Mouse (Mus musculus) embryonic facial prominence, embryonic 11.5 days (tissue): ENCODE results near the gene Rab31. TPM values are rescaled to one million over a fixed set of nuclear protein-coding genes. Genes with fewer than 3 reads are reported as not detected.

Experiments used
- ATAC-seq: fragments of 200-750 bp; cut with Nextera tagmentation; replicated peaks from 2 replicates; pipeline ENCODE4 v1.8.0; 2017; ENCODE audit warnings: low read depth; ENCODE audit not compliant: insufficient number of reproducible peaks, low FRiP score, low TSS enrichment
- DNase-seq: peaks from one replicate; pipeline ENCODE4 v3.0.0-alpha.2; 2015; ENCODE audit warnings: low spot score
- H3K27ac ChIP-seq: fragments of 300-500 bp; sonication (generic); replicated peaks from 2 replicates; pipeline ENCODE4 v1.5.1; 2014; ENCODE audit warnings: mild to moderate bottlenecking, low read depth, low read length, control low read depth
- H3K27me3 ChIP-seq: fragments of 300-500 bp; sonication (generic); 2 replicates; pipeline ENCODE4 v1.6.1; 2014; ENCODE audit warnings: mild to moderate bottlenecking, low read length, moderate library complexity, mixed read lengths; ENCODE audit not compliant: control insufficient read depth, insufficient read depth
- H3K36me3 ChIP-seq: fragments of 300-500 bp; sonication (generic); replicated peaks from 2 replicates; pipeline ENCODE4 v1.6.1; 2014; ENCODE audit warnings: low read depth, mild to moderate bottlenecking, low read length, moderate library complexity, mixed read lengths; ENCODE audit not compliant: control insufficient read depth, insufficient read depth
- H3K4me1 ChIP-seq: fragments of 300-500 bp; sonication (generic); 2 replicates; pipeline ENCODE4 v1.6.1; 2014; ENCODE audit warnings: low read length, mixed read lengths; ENCODE audit not compliant: control insufficient read depth, insufficient read depth
- H3K4me2 ChIP-seq: fragments of 300-500 bp; sonication (generic); 2 replicates; pipeline ENCODE4 v1.6.1; 2014; ENCODE audit warnings: low read depth, mild to moderate bottlenecking, control low read depth, low read length, moderate library complexity
- H3K4me3 ChIP-seq: fragments of 300-500 bp; sonication (generic); 2 replicates; pipeline ENCODE4 v1.5.1; 2014; ENCODE audit warnings: low read depth, low read length, control low read depth
- H3K9ac ChIP-seq: fragments of 300-500 bp; sonication (generic); replicated peaks from 2 replicates; pipeline ENCODE4 v1.6.1; 2014; ENCODE audit warnings: mild to moderate bottlenecking, control low read depth, low read length
- H3K9me3 ChIP-seq: fragments of 300-500 bp; sonication (generic); replicated peaks from 2 replicates; pipeline ENCODE4 v1.6.1; 2016; ENCODE audit warnings: mild to moderate bottlenecking, low read length, inconsistent platforms, mixed read lengths; ENCODE audit not compliant: control insufficient read depth
- WGBS: fragments of 180-500 bp; shearing (Covaris S2); extraction: QIAGEN DNeasy Blood & Tissue Kit; methylation state at CpG from one replicate; pipeline ENCODE4 v1.1.7; 2014; 5-methylcytosine and 5-hydroxymethylcytosine counted together
- polyA plus RNA-seq: library from polyadenylated mRNA; unstranded; fragments of >200 nt; fragmentation: Nextera tagmentation; extraction: Ambion mirVana; gene quantifications from 2 replicates; pipeline ENCODE4 v1.2.1, GENCODE M21; 2014

Rab31 gene
- polyA plus RNA-seq = 70.8 and 80.5 TPM in 2 replicates

DNA sequence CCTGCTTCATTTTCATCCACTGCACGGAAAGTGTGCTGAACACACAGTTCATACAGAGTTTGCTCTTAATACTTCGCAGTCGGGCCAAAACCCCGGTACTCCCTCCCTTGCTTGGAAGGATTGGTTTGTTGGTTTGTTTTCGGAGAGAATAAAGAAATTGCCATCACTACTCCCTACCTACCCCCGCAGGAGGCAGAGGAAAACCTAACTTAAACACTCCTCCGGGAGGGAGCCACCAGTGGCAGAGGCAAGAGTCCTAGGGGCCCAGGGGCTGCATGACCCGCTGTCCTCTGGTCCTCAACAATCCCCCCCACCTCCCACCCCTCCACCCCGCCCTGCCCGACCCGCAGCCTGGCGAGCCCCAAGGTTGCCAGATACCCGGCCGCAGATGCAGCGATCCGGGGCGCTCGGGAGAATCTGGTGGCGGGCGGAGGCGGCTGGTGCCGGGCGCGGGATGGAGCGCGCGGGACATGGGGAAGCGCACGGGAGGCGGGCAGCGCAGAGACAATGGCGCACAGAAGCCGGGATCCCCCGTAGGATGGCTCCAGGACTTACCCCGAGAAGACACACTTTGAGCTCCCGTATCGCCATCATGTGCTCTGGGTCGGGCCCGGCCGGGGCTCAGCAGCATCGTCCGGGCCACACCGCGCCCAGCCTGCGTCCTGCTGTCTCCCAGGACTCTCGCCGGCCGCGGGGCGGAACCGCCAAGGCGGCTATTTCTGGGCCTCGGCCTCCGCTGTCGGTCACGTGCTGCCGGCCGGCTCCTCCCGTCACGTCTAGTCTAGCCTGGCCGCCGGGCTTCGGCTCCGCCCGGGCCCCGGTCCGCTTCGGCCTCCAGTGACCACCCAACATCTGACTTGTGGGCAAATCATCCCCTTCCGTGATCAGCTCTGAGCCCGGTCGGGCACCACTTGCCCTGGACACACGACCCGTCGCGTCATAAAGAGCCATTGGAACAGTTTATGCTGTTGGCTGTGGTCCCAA is at the start of gene Rab31:
TSS of gene Rab31 (minus strand) at position 802 of the 984 bp plus-strand sequence.
- peak within 1 kb of the TSS; percentile 88 for H3K4me2 ChIP-seq
- peak within 1 kb of the TSS; percentile 87 for H3K9ac ChIP-seq
- ATAC-seq = peak; percentile 83
- 0 out of 2 replicates have a peak within 1 kb of the TSS, but pooled peaks have one; percentile 28 for H3K27ac ChIP-seq
- no peaks in the 10 kb centered on the region for H3K36me3 ChIP-seq
- no peaks in the 10 kb centered on the region for H3K9me3 ChIP-seq
- 0% methylated on average over 71 of the region's 75 CpGs for WGBS
- peak; percentile 75 for DNase-seq
- no peaks in the 10 kb centered on the region for H3K27me3 ChIP-seq
- peak within 1 kb of the TSS; percentile 69 for H3K4me3 ChIP-seq
- peaks cover 4% of the 10 kb centered on the region; the same call in 1 of the 2 replicates for H3K4me1 ChIP-seq

DNA sequence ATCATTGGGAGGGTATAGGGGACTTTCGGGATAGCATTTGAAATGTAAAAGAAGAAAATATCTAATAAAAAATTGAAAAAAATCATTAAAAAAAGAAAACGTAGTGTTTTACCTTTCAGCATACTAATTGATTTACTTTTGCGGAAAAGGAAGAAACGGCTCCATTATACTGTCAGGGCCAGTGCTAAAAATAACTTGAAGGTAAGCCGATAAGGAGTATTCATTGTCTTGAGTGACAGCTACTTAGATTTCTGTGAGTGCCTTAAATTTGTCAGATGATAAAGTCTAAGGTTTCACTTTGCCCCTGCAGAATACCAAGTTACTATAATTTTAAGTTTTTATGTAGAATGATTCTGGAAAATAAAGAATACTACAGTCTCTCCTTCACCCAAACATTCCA is 47.6 kb upstream of the Rab31 start:
- ATAC-seq = no peak
- DNase-seq = no peak
- H3K4me1 ChIP-seq = no peaks in the 10 kb centered on the region
- H3K9ac ChIP-seq = no peak overlapping the region
- H3K27me3 ChIP-seq = no peaks in the 10 kb centered on the region
- H3K27ac ChIP-seq = no peak overlapping the region
- H3K4me2 ChIP-seq = no peak overlapping the region
- H3K9me3 ChIP-seq = no peaks in the 10 kb centered on the region
- peaks cover 10% of the 10 kb centered on the region for H3K36me3 ChIP-seq
- 87% methylated on average over 5 of the region's 5 CpGs for WGBS
- no peak overlapping the region for H3K4me3 ChIP-seq

- no peak overlapping the region for H3K4me2 ChIP-seq
- peaks cover 11% of the 10 kb centered on the region for H3K36me3 ChIP-seq
- H3K4me1 ChIP-seq = no peaks in the 10 kb centered on the region
- no peak for ATAC-seq
- H3K4me3 ChIP-seq = no peak overlapping the region
- H3K9me3 ChIP-seq = no peaks in the 10 kb centered on the region
- no peak overlapping the region for H3K9ac ChIP-seq
- 95% methylated on average over 8 of the region's 8 CpGs for WGBS
- no peak for DNase-seq
- no peak overlapping the region for H3K27ac ChIP-seq
- H3K27me3 ChIP-seq = no peaks in the 10 kb centered on the region
These were observed 41.2 kb upstream of the Rab31 start for GRCm38 (mm10) chr17:65813763-65814162.

DNA sequence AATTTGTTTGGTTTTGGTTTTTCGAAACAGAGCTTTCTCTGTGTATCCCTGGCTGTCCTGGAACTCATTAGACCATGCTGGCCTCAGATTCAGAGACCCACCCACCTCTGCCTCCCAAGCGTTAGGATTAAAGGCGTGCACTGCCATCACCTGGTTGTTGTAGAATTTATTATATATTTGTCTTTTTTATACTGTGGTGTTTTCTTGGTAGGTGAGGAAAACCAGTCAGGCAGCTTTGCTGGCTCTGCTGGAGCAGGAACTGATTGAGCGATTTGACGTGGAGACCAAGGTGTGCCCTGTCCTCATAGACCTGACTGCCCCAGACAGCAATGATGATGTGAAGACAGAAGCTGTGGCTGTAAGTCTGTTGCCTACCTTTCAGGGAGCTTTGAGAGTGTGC is 38.5 kb upstream of the Rab31 start:
- Histone ChIP-seq H3K27ac (no peak overlapping the region), H3K9ac (no peak overlapping the region), H3K36me3 (peaks cover 11% of the 10 kb centered on the region), H3K4me2 (no peak overlapping the region), H3K4me1 (no peaks in the 10 kb centered on the region), H3K4me3 (no peak overlapping the region), H3K9me3 (no peaks in the 10 kb centered on the region), H3K27me3 (no peaks in the 10 kb centered on the region)
- whole genome bisulfite sequencing = 74% methylated on average over 5 of the region's 5 CpGs
- no peak for DNase-seq
- no peak for ATAC-seq

DNA sequence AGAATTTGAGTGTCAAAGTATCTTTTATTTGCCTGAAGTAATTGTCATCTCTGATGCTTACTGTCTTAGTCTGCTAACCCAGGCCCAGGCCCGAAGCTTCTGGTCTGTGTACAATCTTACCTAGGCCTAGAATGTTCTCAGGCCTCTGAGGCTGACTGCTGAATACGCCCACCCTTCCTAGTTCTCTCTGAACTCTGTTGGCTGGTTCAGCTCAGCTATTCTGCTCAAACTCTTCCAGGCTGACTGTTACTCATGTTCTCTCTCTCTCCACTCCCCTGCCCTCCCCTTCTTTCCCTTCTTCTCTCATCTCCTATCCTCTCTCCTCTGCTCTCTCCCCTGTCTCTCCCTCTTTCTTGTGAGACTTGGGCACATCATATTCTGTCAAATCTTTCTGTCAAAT is 33.9 kb upstream of the Rab31 start:
- no peaks in the 10 kb centered on the region for H3K27me3 ChIP-seq
- H3K9me3 ChIP-seq = no peaks in the 10 kb centered on the region
- no peak overlapping the region for H3K9ac ChIP-seq
- 94% methylated on average over 2 of the region's 2 CpGs for WGBS
- H3K27ac ChIP-seq = no peak overlapping the region
- DNase-seq = no peak
- H3K4me2 ChIP-seq = no peak overlapping the region
- no peak overlapping the region for H3K4me3 ChIP-seq
- H3K4me1 ChIP-seq = no peaks in the 10 kb centered on the region
- ATAC-seq = no peak
- H3K36me3 ChIP-seq = no peaks in the 10 kb centered on the region

- WGBS = 80% methylated on average over 4 of the region's 4 CpGs
These were observed 33.4 kb upstream of the Rab31 start for GRCm38 (mm10) chr17:65805966-65806365.

GRCm38 (mm10) chr17:65802026-65802425 is 29.5 kb upstream of the Rab31 start:
- 75% methylated on average over 4 of the region's 4 CpGs for WGBS
- no peak overlapping the region for H3K9ac ChIP-seq
- no peaks in the 10 kb centered on the region for H3K9me3 ChIP-seq
- ATAC-seq = no peak
- no peaks in the 10 kb centered on the region for H3K36me3 ChIP-seq
- H3K4me2 ChIP-seq = no peak overlapping the region
- H3K27me3 ChIP-seq = no peaks in the 10 kb centered on the region
- DNase-seq = no peak
- H3K4me1 ChIP-seq = no peaks in the 10 kb centered on the region
- H3K4me3 ChIP-seq = no peak overlapping the region
- no peak overlapping the region for H3K27ac ChIP-seq

More at GRCm38 (mm10) chr17:65805966-65806365, 33.4 kb upstream of the Rab31 start:
- Histone ChIP-seq H3K36me3 (no peaks in the 10 kb centered on the region), H3K9ac (no peak overlapping the region), H3K27me3 (no peaks in the 10 kb centered on the region), H3K4me1 (no peaks in the 10 kb centered on the region), H3K4me2 (no peak overlapping the region), H3K27ac (no peak overlapping the region), H3K4me3 (no peak overlapping the region), H3K9me3 (no peaks in the 10 kb centered on the region)
- no peak for DNase-seq
- no peak for ATAC-seq

- 95% methylated on average over 6 of the region's 6 CpGs for WGBS
- no peaks in the 10 kb centered on the region for H3K9me3 ChIP-seq
These were observed 27.9 kb upstream of the Rab31 start for GRCm38 (mm10) chr17:65800451-65800850.

More at GRCm38 (mm10) chr17:65800451-65800850, 27.9 kb upstream of the Rab31 start:
- Histone ChIP-seq H3K4me2 (no peak overlapping the region), H3K36me3 (no peaks in the 10 kb centered on the region), H3K9ac (no peak overlapping the region), H3K27ac (no peak overlapping the region), H3K27me3 (no peaks in the 10 kb centered on the region), H3K4me1 (no peaks in the 10 kb centered on the region), H3K4me3 (no peak overlapping the region)
- ATAC-seq (no peak), DNase-seq (no peak)
